Mouse (Mus musculus): ENCODE data around the gene Trub2.
"Not testable (repeated sequence)": the region's sequence is repeated elsewhere in the genome, so short reads cannot be mapped to it uniquely, and the experiment has no call there.

The Trub2 gene

GRCm38 (mm10) chr2:29787937-29788681 lies at the start of gene Trub2:
Gene Trub2 (minus strand): TSS chr2:29788502.
- peak; percentile 60 for DNase-seq (ENCODE audit: low read depth, low spot score)

DNA sequence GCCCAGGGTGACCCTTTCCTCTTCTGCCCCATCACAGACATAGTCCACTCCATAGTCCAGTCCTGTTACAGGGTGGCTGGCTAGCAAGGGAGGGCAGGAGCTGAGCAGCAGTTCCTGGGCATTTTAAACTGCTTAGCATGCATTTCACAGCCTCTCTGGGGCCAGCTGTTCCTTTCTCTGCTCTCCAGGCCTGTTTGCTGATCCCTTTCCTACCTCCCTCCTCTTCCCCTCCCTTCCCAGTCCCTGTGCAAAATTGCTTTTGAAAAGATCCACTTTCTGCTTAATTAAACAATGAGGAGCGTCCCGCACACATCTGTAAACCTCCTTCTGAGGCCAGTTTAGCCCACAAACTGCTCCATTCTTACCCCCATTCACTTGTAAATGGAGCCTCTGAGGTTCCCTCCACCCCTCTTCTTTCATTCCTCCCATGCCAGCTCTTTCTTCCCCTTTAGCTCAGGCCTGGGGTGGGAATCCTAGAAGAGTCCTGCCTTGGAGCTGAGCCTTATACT lies 47.1 kb upstream of the Trub2 start:
- no peak for DNase-seq (ENCODE audit: low read depth, low spot score)

DNA sequence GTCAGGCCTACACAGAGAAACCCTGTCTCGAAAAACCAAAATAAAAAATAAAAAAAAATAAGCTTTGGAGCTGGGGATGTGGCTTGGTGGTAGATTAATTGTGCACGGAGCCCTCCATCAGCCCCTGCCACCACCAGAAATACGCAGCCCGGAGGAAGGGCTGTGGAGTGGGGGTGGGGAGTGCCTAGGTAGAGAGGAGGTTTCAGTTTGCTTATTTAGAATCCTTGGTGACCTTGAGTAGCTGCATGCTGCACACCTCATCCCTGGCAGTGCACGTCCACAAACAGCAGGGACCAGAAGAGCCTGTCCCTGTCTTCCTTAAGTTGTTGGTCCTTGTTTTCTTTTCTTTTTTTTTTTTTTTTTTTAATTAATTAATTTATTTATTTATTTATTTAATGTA lies 45.5 kb upstream of the Trub2 start:
- DNase-seq (ENCODE audit: low read depth, low spot score): no peak

DNA sequence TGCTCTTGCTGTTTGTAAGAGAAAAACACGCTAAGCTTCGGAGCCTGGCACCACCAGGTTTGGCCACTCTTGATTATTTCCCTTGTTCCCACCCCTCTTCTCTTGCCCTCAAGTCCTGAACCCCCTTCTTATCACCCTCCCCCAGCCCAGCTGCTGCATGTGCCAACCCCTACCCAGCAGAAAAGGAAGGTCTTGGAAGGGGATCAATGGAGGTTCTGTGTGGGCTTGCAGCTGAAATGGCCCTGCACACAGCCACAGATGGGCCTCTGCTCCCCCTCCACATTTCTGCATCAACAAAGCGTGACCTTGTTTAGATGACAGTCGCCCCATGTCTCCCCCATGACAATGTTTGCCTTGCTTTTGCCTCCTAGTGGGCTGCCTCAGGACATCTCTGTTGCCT lies 42.8 kb upstream of the Trub2 start:
- DNase-seq (ENCODE audit: low read depth, low spot score): no peak

GRCm38 (mm10) chr2:29827709-29828024 lies 39.4 kb upstream of the Trub2 start:
- no peak for DNase-seq (ENCODE audit: low read depth, low spot score)

- DNase-seq (ENCODE audit: low read depth, low spot score): peak; percentile 94
Measured at GRCm38 (mm10) chr2:29826926-29827708, 38.8 kb upstream of the Trub2 start.

DNA sequence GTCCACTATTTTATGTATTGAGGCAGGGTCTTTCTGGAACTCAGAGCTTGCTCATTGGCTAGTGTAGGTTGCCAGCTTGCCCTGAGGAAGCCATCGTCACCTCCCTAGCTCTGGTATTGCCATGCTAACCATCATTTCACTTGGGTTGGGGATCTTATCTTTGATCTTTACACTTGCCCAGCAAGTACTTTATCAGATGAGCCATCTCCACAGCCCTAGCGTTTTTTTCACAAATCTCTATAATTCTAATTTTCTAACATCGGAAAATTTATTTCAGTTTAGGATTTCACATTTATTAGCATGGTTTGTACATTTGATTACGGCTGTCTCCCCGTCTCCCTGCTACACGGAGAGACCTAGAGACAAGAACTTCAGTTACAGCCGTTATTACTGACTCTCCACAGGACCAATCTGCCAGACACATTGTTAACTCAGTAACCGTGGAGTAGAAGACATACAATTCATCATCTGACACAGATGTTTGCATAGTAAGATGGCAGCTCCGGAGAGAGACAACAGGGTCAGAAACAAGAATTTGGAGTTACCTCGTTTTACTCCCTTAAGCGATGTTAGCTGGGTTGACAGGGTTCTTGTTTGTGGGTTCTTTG lies 38.1 kb upstream of the Trub2 start:
- no peak for DNase-seq (ENCODE audit: low read depth, low spot score)

GRCm38 (mm10) chr2:29820025-29820817 lies 31.9 kb upstream of the Trub2 start, which contains the start of gene Urm1:
Gene Urm1 (plus strand): TSS chr2:29820075.
- peak; percentile 56 for DNase-seq (ENCODE audit: low read depth, low spot score)

DNA sequence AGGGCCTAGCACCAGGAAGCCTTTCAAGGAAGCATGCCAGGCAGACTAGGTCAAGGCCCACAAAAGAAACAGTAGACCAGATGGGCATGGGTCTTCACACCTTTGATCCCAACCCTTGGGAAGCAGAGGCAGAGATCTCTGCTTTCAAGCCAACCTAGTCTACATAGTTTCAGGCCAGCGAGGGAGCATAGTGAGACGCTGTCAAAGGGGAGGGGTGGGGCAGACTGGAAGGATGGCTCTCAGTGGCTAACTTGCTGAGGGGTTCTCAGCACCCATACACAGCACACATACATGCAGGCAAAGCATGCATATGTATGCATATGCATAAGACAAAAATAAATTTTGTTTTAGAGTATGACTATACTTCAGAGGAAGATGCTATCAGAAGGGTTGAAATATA lies 31.1 kb upstream of the Trub2 start:
- no peak for DNase-seq (ENCODE audit: low read depth, low spot score)

DNA sequence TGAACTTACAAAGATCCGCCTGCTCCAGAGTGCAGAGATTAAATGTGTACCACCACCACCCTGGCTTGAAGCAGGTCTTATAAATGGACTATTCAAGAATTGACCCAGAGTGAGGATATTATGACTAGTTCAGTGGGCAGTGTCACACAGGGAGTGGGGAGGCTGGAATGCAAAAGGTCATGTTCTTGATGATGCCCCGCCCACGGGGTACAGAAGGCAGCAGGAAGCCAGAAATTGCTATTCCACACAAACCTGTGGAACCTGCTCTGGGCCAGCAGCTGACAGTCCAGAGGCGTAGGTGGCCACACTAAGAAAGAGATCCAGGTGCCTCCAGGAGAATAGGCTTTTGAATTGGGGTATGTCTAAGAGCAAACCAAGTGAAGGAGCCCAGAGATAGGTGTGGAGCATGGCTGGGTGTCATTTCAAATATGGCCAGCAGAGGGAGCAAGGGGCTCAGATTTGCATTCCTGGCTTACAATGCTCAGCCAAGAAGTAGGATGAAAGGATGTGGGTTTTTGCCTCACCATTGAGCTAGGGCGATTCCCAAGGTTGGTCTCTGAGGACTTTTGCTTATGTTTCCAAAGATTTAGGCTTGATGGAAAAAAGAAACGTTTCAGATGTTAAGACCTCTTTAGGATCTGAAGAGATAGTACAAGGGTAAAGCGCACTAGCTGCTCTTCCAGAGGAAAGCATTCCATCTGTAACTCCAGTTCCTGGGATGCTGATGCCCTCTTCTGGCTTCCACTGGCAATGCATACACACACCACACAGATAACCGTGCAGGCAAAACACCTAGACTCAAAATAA lies 29.3 kb upstream of the Trub2 start:
- DNase-seq (ENCODE audit: low read depth, low spot score): peak; percentile 74

DNA sequence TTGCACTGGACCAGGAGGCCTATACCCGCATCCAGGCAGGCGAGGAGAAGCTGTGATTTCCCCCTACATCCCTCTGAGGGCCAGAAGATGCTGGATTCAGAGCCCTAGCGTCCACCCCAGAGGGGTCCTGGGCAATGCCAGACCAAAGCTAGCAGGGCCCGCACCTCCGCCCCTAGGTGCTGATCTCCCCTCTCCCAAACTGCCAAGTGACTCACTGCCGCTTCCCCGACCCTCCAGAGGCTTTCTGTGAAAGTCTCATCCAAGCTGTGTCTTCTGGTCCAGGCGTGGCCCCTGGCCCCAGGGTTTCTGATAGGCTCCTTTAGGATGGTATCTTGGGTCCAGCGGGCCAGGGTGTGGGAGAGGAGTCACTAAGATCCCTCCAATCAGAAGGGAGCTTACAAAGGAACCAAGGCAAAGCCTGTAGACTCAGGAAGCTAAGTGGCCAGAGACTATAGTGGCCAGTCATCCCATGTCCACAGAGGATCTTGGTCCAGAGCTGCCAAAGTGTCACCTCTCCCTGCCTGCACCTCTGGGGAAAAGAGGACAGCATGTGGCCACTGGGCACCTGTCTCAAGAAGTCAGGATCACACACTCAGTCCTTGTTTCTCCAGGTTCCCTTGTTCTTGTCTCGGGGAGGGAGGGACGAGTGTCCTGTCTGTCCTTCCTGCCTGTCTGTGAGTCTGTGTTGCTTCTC lies 27.5 kb upstream of the Trub2 start:
- DNase-seq (ENCODE audit: low read depth, low spot score): no peak

- DNase-seq (ENCODE audit: low read depth, low spot score): no peak
Measured at GRCm38 (mm10) chr2:29803400-29803831, 15.1 kb upstream of the Trub2 start.

DNA sequence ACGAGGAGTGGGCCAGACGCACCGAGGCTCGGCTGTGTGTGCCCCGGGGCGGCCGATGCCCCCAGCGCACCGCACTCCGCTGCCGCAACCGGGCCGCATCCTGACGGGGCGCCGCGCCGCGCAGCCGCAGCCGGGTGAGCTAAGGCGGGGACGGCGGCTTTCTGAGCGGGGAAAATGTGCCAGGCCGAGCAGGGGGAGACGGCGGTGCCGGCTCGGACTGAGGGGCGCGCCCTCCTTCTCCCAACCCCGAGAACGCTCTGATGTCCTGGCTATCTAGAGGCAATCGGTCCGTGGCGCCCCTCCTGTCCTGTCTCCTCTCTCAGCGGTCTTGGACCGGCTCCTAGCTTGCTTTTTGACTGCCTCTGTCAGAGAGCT lies 14.5 kb upstream of the Trub2 start:
- DNase-seq (ENCODE audit: low read depth, low spot score): no peak

DNA sequence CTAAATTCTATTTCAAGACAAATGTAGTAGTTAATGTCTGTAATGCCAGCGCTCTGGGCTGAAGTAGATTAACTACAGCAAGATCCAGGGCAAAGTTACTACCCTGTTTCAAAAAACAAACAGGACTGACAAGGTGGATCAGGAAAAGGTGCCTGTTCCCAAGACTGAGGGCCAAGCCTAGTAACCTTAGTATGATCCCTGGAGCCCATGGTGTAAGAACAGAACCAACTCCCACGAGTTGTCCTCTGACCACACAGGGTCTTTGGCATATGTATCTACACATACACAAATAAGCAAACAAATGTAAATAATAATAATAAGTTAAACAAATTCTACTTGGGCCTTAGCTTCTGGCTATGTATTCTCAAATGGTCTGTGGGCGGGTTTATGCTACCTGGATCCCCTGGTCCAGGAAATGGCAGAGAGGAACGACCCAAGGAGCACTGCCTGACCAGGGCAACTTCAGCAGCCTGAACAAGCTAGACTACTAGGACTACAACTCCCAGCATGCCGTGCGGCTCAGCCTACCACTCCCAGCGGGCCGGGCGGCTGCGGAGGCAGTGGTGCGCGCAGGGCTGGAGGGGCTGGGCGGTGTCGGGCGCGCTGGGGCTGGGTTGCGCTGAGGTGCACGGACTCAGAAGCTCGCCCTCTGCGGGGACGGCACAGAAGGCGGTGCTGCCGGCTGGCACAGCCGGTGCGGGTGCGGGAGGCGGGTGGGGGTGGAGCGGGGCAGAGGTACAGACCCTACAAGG lies 13.9 kb upstream of the Trub2 start, which contains the start of gene Slc27a4:
Gene Slc27a4 (plus strand): TSS at position 560 of the 752 bp plus-strand sequence.
- peak; percentile 82 for DNase-seq (ENCODE audit: low read depth, low spot score)

DNA sequence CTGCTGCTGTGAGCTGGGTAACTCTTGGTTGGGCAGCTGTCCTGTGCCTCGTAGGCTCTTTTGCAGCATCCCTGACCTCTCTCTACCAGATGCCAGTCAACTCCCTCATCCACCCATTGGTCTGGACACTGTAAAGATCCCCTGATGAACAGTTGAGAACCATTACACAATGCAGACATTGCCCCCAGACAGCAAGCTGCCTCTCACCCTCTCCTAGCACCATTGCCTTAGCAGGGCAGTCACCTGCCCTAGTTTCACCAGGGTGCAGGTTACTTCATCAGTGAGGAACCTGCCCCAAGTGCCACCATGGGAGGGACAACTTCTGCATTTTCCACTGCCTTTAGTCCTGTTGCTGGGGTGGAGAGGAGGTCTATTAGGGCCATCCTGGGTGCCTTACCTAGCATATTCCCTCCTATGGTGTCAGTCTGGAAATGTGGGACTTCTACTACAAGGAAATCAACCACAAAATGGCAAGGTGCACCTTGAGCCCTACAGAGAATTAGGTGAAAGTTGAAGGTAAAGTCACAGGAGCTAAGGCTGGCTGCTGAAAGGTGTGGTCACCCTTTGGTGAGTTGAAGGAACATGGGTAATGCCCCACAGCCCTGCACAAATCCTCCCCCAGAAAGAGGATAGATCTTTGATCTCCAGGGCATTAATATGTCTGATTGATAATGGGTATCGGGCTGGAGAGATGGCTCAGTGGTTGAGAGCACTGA lies 4.6 kb upstream of the Trub2 start:
- no peak for DNase-seq (ENCODE audit: low read depth, low spot score)

- peak; percentile 91 for DNase-seq (ENCODE audit: low read depth, low spot score)
Measured at GRCm38 (mm10) chr2:29787104-29787917, 991 bp downstream of the Trub2 start, which contains the start of gene Coq4. Gene Coq4 (plus strand): TSS chr2:29787493.

GRCm38 (mm10) chr2:29784290-29784689 lies 4.0 kb downstream of the Trub2 start:
- DNase-seq (ENCODE audit: low read depth, low spot score): no peak

DNA sequence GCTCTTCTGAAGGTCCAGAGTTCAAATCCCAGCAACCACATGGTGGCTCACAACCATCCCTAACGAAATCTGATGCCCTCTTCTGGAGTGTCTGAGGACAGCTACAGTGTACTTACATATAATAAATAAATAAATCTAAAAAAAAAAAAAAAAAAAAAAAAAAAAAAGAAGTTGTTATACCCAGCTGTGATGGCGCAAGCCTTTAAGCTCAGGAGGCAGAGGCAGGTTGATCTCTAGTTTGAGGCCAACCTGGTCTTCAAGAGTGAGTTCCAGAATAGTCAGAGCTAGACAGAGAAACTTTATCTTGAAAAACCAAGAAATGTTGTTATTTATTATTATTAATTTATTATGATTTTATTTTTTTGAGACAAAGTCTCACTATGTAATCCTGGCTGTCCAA lies 7.0 kb downstream of the Trub2 start:
- not testable (repeated sequence) for DNase-seq (ENCODE audit: low read depth, low spot score)
